Mouse (Mus musculus) liver, adult 2 months (tissue): ENCODE results near the gene Olfr45.

Experiments used
- CTCF ChIP-seq: fragments of 200-500 bp; IDR thresholded peaks from 2 replicates; pipeline ENCODE4 v1.5.1; 2011; ENCODE audit warnings: low read depth, low read length, control low read depth
- POLR2A ChIP-seq: fragments of 200-500 bp; IDR thresholded peaks from 2 replicates; pipeline ENCODE4 v1.6.1; 2011; ENCODE audit warnings: low read length, control low read depth; ENCODE audit not compliant: insufficient read depth; ENCODE audit errors: extremely low read depth

DNA sequence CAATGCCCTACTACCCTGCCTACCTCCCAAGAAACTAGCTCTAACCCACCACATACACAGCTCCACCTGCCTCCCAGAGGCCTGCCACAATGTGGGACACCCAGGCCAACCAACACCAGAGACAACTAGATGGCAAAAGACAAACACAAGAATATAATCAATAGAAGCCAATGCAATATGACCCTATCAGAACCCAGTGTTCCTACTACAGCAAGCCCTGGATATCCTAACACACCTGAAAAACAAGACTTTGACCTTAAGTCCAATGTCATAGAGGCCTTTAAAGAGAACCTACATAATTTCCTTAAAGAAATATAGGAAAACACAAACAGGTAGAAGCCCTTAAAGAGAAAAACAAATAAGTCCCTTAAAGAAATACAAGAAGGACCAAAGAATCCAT, 43.8 kb downstream of the Olfr45 start:
- TF ChIP-seq CTCF: no peak
- TF ChIP-seq POLR2A: no peak
